Mouse (Mus musculus): ENCODE measurements around the gene Aldob.

DNA sequence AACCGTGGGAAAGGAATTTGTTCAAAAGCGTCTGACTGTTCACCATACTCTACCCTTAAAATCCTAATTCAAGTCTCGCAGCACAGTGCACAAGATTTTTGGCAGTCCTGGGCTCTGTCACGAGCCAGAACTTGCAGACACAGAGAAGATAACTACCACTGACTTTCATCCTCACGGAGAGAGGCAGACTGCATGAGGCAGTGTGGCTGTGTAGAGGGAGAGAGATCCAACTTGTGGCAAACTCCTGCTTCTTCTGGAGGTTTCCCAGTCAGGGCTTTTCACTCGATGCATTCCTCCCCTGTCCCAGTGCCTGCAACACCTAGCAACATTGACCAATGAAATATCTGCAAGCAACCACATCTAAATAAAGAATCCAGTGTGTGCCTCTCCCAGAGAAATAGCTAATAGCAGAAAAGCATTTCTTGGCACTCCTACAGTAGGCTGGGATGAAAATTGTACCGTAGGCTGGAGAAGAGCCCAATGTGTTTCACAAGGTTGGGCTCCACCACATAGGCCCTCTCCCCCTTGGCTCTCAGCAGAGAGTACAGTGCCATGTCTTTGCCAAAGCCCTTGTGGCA is 36.3 kb upstream of the Aldob start:
- no peak for TF ChIP-seq GATA1 (IDR thresholded peaks at IDR 0.05; ENCODE audit: borderline replicate concordance, low read length)
- TF ChIP-seq FLI1 (IDR thresholded peaks at IDR 0.05; ENCODE audit: low read length) = no peak

All from megakaryocyte, embryonic 14.5 days (primary cell).